Mouse (Mus musculus) heart, embryonic 15.5 days (tissue): Measurements from ENCODE around the gene Plppr3. TPM values are rescaled to one million over a fixed set of nuclear protein-coding genes. Genes with fewer than 3 reads are reported as not detected.
"Not testable (repeated sequence)": the region's sequence is repeated elsewhere in the genome, so short reads cannot be mapped to it uniquely, and the experiment has no call there.

Experiments
- ATAC-seq: fragments of 200-750 bp; cut with Nextera tagmentation; replicated peaks from 2 replicates; pipeline ENCODE4 v1.8.0; 2017; ENCODE audit warnings: low read depth, moderate TSS enrichment; ENCODE audit not compliant: insufficient number of reproducible peaks, insufficient read depth, low FRiP score
- H3K27ac ChIP-seq: fragments of 300-500 bp; sonication (generic); 2 replicates; pipeline ENCODE4 v1.5.1; 2015; ENCODE audit warnings: mild to moderate bottlenecking, inconsistent platforms
- H3K27me3 ChIP-seq: fragments of 300-500 bp; sonication (generic); 2 replicates; pipeline ENCODE4 v1.6.1; 2015; ENCODE audit warnings: inconsistent platforms
- H3K36me3 ChIP-seq: fragments of 300-500 bp; sonication (generic); 2 replicates; pipeline ENCODE4 v1.6.1; 2015; ENCODE audit warnings: mild to moderate bottlenecking, inconsistent platforms
- H3K4me1 ChIP-seq: fragments of 300-500 bp; sonication (generic); replicated peaks from 2 replicates; pipeline ENCODE4 v1.6.1; 2015; ENCODE audit warnings: inconsistent platforms
- H3K4me2 ChIP-seq: fragments of 300-500 bp; sonication (generic); 2 replicates; pipeline ENCODE4 v1.6.1; 2015; ENCODE audit warnings: inconsistent platforms, mild to moderate bottlenecking, moderate library complexity
- H3K4me3 ChIP-seq: fragments of 300-500 bp; sonication (generic); 2 replicates; pipeline ENCODE4 v1.5.1; 2015; ENCODE audit warnings: mild to moderate bottlenecking, inconsistent platforms
- H3K9ac ChIP-seq: fragments of 300-500 bp; sonication (generic); 2 replicates; pipeline ENCODE4 v1.6.1; 2015; ENCODE audit warnings: mild to moderate bottlenecking, inconsistent platforms
- H3K9me3 ChIP-seq: fragments of 300-500 bp; sonication (generic); replicated peaks from 2 replicates; pipeline ENCODE4 v1.6.1; 2016; ENCODE audit warnings: inconsistent platforms
- WGBS: fragments of 180-500 bp; shearing (Covaris S2); methylation state at CpG from one replicate; pipeline ENCODE4 v1.1.7; 2015; ENCODE audit warnings: mixed read lengths; 5-methylcytosine and 5-hydroxymethylcytosine counted together
- polyA plus RNA-seq: library from polyadenylated mRNA; unstranded; fragments of >200 nt; fragmentation: Nextera tagmentation; extraction: Ambion mirVana; gene quantifications from 2 replicates; pipeline ENCODE4 v1.2.1, GENCODE M21; 2015

Gene Plppr3
- polyA plus RNA-seq, 1 experiment from 2014 or later: 8.6 TPM

DNA sequence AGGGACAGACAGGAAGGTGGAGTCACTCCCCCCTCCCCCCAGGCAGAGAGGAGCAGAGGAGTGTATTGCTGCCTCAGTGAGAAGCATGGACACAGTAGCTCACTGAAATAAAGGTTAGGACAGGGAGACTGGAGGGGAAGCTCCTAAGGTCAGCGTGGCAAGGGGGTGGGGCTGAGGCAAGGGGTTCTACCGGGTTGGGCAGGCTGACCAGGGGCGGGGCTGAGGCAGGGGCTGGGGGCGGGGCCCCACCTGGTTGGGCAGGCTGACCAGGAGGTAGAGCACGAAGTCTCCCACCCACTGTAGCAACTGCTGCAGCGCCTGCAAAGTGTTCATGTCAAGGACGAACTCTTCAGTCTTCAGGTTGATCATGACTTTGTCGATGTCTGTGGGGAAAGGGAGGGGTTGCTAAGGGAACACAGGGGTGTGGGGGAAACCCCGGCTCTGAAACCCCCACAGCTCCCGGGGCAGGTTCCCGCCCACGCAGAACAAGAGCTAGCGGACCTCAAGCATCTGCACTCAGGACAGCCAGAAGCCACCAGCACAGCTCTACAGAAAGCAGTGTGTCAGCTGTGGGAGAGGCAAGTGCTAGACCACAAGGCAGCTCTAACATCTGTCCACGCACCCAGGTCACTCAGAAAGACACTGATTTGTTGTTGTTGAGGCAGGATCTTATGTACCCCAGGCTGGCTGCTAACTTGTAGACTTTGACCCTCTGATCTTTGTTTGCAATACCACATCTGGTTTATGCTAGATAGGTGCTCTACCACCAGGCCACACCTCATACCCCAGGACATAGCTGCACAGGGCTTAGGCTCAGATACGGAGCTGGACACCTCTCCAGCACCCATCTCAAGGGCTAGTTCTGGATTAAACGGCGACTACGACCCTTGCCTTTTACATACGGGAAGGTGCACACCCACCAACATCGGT, 23.1 kb upstream of the Plppr3 start:
- 0 out of 2 replicates have a peak, but pooled peaks cover 2% of the 10 kb centered on the region for H3K4me1 ChIP-seq
- no peaks in the 10 kb centered on the region for H3K27me3 ChIP-seq
- H3K9ac ChIP-seq: no peak overlapping the region
- no peak overlapping the region for H3K27ac ChIP-seq
- no peaks in the 10 kb centered on the region for H3K9me3 ChIP-seq
- ATAC-seq: no peak
- WGBS: 54% methylated on average over 20 of the region's 20 CpGs
- no peak overlapping the region for H3K4me3 ChIP-seq
- peaks cover 50% of the 10 kb centered on the region for H3K36me3 ChIP-seq
- no peak overlapping the region for H3K4me2 ChIP-seq

DNA sequence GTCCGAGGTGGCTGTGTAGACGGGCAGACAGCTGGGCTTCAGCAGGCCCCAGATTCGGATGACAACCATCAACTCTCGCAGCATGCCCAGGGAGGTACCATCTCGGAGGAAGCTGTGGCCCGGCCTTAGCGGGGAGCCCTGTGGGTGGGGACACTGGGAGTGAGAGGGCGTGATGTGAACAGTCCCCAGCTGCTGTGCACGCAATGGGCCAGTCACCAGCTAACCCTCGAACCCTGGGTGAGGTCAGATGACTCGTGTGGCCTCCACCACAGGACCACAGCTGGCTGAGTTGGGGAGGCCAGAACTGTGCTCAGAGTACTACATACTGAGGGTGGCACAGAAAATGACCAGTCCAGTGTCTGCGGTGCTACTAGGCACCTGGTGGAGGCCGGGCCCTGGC, 22.4 kb upstream of the Plppr3 start:
- H3K36me3 ChIP-seq: peaks cover 44% of the 10 kb centered on the region
- WGBS: 87% methylated on average over 13 of the region's 13 CpGs

DNA sequence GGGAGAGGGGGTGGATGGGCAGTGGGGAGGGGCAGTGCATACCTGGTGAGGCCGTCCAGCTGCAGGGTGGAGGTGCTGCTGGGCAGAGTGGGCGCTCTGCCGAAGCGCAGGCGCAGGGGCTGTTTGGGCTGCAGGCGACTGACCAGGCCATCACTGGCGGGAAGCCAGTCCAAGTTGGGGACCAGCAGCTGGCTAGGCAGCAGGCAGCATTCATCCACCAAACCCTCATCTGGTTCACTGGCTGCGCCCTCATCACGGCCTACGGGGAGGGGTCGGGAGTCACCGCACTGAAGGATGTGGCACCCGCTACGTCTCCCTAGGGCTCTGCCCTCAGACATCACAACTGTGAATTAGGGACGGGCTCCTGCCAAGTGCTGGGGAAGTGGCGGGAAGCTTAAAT, 21.9 kb upstream of the Plppr3 start:
- H3K9me3 ChIP-seq: no peaks in the 10 kb centered on the region
- peaks cover 1% of the 10 kb centered on the region; the same call in 1 of the 2 replicates for H3K27me3 ChIP-seq
- H3K4me2 ChIP-seq: no peak overlapping the region
- no peak overlapping the region for H3K4me3 ChIP-seq
- no peak for ATAC-seq
- 0 out of 2 replicates have a peak, but pooled peaks cover 2% of the 10 kb centered on the region for H3K4me1 ChIP-seq
- H3K9ac ChIP-seq: no peak overlapping the region
- H3K36me3 ChIP-seq: peaks cover 44% of the 10 kb centered on the region
- H3K27ac ChIP-seq: no peak overlapping the region
- 90% methylated on average over 16 of the region's 16 CpGs for WGBS

More for the DNA sequence above, 22.4 kb upstream of the Plppr3 start:
- no peak for ATAC-seq
- no peak overlapping the region for H3K4me3 ChIP-seq
- no peaks in the 10 kb centered on the region for H3K27me3 ChIP-seq
- H3K9me3 ChIP-seq: no peaks in the 10 kb centered on the region
- no peak overlapping the region for H3K27ac ChIP-seq
- H3K9ac ChIP-seq: no peak overlapping the region
- H3K4me2 ChIP-seq: no peak overlapping the region
- H3K4me1 ChIP-seq: 0 out of 2 replicates have a peak, but pooled peaks cover 2% of the 10 kb centered on the region

DNA sequence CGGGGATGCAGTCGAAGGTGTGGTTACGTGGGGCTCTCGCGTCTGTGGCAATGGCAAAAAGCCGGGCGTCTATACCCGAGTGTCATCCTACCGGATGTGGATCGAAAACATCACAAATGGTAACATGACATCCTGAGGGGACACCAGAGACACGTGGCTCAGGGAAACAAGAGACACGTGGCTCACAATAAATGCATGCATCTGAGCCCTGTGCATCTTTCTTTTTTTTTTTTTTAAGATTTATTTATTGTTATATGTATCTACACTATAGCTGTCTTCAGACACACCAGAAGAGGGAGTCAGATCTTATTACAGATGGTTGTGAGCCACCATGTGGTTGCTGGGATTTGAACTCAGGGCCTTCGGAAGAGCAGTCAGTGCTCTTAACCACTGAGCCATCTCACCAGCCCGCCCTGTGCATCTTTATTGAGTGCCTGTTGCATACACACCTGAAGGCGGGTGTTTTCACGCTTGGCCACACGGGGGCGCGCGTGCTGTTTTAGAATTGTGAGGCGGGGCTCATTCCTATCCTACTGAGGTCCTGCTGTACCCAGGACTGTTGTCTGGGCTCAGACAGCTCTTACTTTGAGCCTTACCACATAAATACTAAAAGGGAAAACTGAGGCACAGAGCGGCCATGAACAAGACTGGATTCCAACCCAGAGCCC, 18.2 kb upstream of the Plppr3 start:
- not testable (repeated sequence) for H3K9me3 ChIP-seq, H3K4me3 ChIP-seq, H3K27me3 ChIP-seq, H3K4me2 ChIP-seq, H3K9ac ChIP-seq, H3K27ac ChIP-seq, H3K4me1 ChIP-seq
- peaks cover 24% of the 10 kb centered on the region for H3K36me3 ChIP-seq
- ATAC-seq: peak; percentile 59; the same call in 1 of the 2 replicates
- 42% methylated on average over 22 of the region's 22 CpGs for WGBS

DNA sequence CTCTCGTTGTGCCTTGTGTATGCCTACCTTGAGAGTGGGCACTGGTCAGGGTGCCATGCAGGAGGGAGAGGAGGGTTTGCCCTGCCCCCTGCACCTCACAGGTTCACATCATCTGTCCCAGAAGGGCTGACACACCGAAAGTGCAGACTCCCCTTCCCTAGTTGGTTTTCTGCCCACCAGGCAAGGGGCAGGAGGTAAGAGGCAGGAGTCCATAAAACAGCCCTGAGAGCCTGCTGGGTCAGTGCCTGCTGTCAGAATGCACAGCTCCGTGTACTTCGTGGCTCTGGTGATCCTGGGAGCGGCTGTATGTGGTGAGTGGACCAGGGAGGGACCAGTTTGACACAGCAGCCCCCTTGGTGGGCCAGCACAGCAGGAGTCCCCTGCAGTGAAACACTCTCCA, 16.2 kb upstream of the Plppr3 start, which contains the start of gene Cfd:
Gene Cfd (plus strand): TSS at position 184 of the 400 bp plus-strand sequence.
- no peaks in the 10 kb centered on the region for H3K9me3 ChIP-seq
- H3K9ac ChIP-seq: no peak within 1 kb of the TSS
- WGBS: 33% methylated on average over 5 of the region's 5 CpGs
- H3K4me2 ChIP-seq: no peak within 1 kb of the TSS
- ATAC-seq: no peak
- 0 out of 2 replicates have a peak, but pooled peaks cover 2% of the 10 kb centered on the region for H3K4me1 ChIP-seq
- no peak within 1 kb of the TSS for H3K27ac ChIP-seq
- peaks cover 6% of the 10 kb centered on the region; the same call in 1 of the 2 replicates for H3K27me3 ChIP-seq
- H3K36me3 ChIP-seq: peaks cover 8% of the 10 kb centered on the region; the same call in 1 of the 2 replicates
- no peak within 1 kb of the TSS for H3K4me3 ChIP-seq

GRCm38 (mm10) chr10:79889386-79889785, 15.0 kb upstream of the Plppr3 start:
- no peak overlapping the region for H3K27ac ChIP-seq
- ATAC-seq: no peak
- WGBS: 74% methylated on average over 2 of the region's 2 CpGs
- H3K9ac ChIP-seq: no peak overlapping the region
- H3K36me3 ChIP-seq: no peaks in the 10 kb centered on the region
- no peaks in the 10 kb centered on the region for H3K9me3 ChIP-seq
- H3K27me3 ChIP-seq: peaks cover 6% of the 10 kb centered on the region; the same call in 1 of the 2 replicates
- H3K4me1 ChIP-seq: peaks cover 4% of the 10 kb centered on the region
- H3K4me3 ChIP-seq: no peak overlapping the region
- no peak overlapping the region for H3K4me2 ChIP-seq

DNA sequence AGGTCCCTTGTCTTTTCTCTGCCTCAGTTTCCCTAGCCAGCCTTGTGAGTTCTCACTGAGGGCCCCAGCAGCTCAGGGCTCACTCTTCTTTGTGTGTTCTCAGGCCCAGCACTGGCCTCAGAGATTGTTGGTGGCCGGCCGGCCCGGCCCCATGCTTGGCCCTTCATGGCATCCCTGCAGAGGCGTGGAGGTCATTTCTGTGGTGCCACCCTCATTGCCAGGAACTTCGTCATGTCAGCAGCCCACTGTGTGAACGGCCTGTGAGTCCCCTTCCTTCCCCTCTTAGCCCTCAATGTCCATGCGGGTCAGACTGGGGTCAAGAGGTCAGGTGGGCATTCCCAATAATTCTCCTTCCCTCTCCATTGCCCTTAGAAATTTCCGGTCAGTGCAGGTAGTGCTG, 12.2 kb upstream of the Plppr3 start:
- no peak overlapping the region for H3K27ac ChIP-seq
- H3K27me3 ChIP-seq: peaks cover 9% of the 10 kb centered on the region; the same call in 1 of the 2 replicates
- no peak overlapping the region for H3K4me2 ChIP-seq
- H3K9me3 ChIP-seq: no peaks in the 10 kb centered on the region
- no peak for ATAC-seq
- no peak overlapping the region for H3K4me3 ChIP-seq
- H3K9ac ChIP-seq: no peak overlapping the region
- no peaks in the 10 kb centered on the region for H3K36me3 ChIP-seq
- H3K4me1 ChIP-seq: peaks cover 27% of the 10 kb centered on the region
- WGBS: 78% methylated on average over 8 of the region's 8 CpGs

- 78% methylated on average over 6 of the region's 6 CpGs for WGBS
- Histone ChIP-seq H3K9me3 (no peaks in the 10 kb centered on the region), H3K36me3 (no peaks in the 10 kb centered on the region), H3K4me2 (no peak within 1 kb of the TSS), H3K27ac (no peak within 1 kb of the TSS), H3K9ac (no peak within 1 kb of the TSS), H3K4me3 (no peak within 1 kb of the TSS), H3K27me3 (peaks cover 7% of the 10 kb centered on the region), H3K4me1 (peaks cover 30% of the 10 kb centered on the region)
- no peak for ATAC-seq
Measured at GRCm38 (mm10) chr10:79886054-79886453, 11.6 kb upstream of the Plppr3 start, which contains the start of gene Elane. Gene Elane, plus strand, starts transcription at chr10:79886247.

- not testable (repeated sequence) for H3K4me3 ChIP-seq, H3K4me2 ChIP-seq, ATAC-seq, H3K9me3 ChIP-seq, H3K27ac ChIP-seq, H3K9ac ChIP-seq, H3K36me3 ChIP-seq
- 64% methylated on average over 3 of the region's 3 CpGs for WGBS
- Histone ChIP-seq H3K27me3 (peaks cover 14% of the 10 kb centered on the region), H3K4me1 (peaks cover 30% of the 10 kb centered on the region)
Measured at GRCm38 (mm10) chr10:79884938-79885337, 10.5 kb upstream of the Plppr3 start.

- Histone ChIP-seq H3K27ac (no peak overlapping the region), H3K9me3 (no peaks in the 10 kb centered on the region), H3K27me3 (peaks cover 14% of the 10 kb centered on the region), H3K4me2 (no peak overlapping the region), H3K4me3 (no peak overlapping the region), H3K9ac (no peak overlapping the region), H3K4me1 (peaks cover 33% of the 10 kb centered on the region), H3K36me3 (no peaks in the 10 kb centered on the region)
- 38% methylated on average over 4 of the region's 4 CpGs for WGBS
- ATAC-seq: no peak; the same call in 1 of the 2 replicates
Measured at GRCm38 (mm10) chr10:79884446-79884845, 10.0 kb upstream of the Plppr3 start.
